Mouse (Mus musculus): ENCODE measurements around the gene Gm21679. TPM values are rescaled to one million over a fixed set of nuclear protein-coding genes. Genes with fewer than 3 reads are reported as not detected.
"Not testable (repeated sequence)": the region's sequence is repeated elsewhere in the genome, so short reads cannot be mapped to it uniquely, and the experiment has no call there.

The Gm21679 gene
- not detected for total RNA-seq (2021)
- long read RNA-seq, experiment 1 = 0 reads
- long read RNA-seq, experiment 2 = 0 reads

DNA sequence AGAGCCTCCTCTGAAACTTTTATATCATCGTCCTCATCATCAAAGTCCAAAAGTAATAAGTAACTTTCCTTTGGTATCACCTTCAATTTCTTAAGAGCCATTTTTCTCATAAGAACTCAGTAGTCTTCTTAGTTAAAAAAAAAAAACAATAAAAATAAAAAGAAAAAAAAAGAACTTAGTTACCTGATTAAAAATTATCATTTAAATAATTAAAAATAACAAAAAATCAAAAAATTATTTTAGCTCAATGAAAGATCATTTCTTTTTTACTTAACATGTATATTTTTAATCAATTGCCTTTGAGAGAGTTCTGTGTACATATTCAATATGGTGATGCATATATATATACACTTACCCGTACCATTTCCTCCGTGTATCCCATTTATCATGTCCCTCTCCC lies at the start of gene Gm21679:
TSS of gene Gm21679 (minus strand) at position 101 of the 400 bp plus-strand sequence.
- not testable (repeated sequence) for DNase-seq

Measured in gastrocnemius, postnatal 10 days (tissue).